Mouse (Mus musculus): ENCODE data around the gene Sst.

The Sst gene

DNA sequence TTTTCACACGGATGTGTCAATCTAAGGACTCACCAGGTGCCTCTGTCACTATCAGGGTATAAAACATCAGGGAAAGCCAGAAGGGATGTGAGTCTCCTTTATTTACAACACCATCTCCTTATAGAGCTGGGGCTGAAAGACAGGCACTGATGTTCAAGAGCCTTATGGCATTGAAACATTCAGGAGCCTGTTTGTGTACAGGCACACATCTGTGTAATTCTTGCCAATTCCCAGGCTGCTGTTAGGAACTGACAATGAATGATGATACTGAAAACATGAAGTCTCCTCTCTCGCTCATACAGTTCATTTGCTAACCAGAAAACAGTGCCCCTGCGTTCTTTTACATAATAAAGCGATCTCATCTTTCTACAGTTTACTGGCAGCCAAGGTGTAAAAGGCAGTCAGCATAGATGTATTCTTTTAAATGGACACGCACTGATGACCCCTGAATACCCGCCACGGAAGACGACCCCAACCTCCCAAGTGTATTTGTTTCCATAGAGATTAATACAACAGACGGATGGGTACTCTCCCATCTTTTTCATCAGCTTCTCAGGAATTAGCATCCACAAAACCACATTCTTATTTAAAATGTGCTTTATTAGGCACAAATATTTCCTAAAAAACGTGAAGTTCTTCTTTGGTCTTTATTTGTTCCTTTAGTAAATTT, 2.7 kb downstream of the Sst start:
- DNase-seq (ENCODE audit: low read depth): no peak

DNA sequence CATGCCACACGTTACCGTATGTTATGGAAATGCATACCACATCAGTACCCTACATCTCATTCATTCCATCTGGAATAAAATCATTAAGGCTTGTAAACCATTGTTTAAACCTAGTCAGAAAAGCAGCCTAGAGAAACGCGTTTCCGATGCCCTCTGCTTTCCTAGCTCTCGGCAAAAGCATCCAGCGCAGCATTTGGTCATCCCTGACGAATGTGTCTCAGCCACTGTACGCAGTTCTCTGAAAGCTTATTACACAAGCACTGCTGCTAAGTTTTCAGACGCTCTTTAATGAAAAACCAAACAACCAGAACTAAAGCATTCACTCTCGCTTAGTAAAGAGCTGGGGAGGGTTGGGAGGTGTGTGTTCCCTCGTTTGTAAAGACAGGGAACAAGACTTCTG, 5.7 kb downstream of the Sst start:
- no peak for DNase-seq (ENCODE audit: low read depth)

DNA sequence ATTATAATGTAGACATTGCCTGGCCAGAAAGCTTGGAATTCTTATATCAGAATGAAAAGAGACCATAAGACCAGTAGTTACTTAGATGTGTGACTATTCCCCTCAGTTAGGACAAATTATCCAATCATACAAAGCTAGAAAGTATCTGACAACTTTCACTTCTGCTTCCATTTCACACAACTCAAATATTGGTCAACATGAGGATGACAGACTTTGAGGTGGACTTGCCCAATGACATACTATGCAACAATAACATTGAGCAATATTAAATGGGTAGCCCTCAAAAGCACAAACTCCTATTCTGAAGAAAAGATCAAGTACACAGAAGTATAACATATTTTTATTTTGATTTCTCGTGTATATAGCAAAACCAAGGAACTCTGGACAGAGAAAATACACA, 35.5 kb downstream of the Sst start:
- no peak for DNase-seq (ENCODE audit: low read depth)

DNA sequence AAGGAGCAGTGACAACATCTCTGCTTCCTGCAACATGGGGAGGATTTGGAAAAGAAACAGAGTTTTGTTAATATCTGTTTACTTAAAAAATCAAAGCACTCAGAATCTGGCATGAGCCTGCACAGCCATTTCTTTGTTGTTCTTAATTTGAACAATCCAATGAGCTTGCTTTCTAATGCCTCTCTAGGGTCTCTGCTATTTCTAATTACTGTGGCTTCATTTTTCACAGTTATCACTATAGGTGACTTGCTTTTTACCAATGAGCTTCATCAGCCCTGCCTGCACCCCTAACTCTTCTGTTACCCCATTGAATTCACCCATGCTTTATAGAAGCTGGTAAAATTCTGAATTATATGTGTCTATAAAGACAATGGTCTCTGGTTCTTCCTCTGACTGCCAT, 41.0 kb downstream of the Sst start:
- no peak for DNase-seq (ENCODE audit: low read depth)

DNA sequence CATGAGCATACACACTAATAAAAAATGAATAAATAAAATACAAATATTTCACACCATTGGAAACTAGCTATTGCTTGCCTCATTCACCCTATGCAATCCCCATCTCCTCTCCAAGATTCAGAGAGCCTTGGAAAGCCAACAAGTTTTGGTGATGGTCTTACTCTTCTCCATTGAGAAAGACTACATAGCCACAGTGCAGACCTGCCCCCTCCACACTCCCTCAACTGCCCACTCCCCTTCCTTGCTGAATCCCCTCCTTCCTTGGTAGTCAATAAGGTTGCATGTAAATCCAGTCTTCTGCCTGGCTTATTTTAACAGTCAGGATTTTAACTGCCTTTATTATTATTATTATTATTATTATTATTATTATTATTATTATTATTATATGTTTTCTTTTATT, 41.6 kb downstream of the Sst start:
- no peak for DNase-seq (ENCODE audit: low read depth)

DNA sequence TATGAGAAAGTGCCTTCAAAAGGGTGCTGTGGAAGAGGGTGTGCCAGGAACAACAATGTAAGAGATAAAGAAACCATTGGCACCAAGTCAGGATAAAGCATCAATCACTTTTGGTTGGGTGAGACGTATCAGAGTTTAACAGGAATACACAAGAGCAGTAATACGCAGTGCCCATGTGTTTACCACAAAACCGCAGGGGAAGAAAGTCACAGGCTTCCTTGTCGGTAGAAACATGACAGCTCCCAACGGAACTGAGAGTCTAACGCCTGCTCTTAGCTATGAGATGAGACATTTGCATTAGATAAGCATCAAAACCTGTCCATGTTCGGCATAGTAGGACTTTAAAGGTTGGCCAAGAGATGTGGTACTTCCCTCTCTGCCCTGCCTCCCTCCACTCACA, 46.1 kb downstream of the Sst start:
- no peak for DNase-seq (ENCODE audit: low read depth)

DNA sequence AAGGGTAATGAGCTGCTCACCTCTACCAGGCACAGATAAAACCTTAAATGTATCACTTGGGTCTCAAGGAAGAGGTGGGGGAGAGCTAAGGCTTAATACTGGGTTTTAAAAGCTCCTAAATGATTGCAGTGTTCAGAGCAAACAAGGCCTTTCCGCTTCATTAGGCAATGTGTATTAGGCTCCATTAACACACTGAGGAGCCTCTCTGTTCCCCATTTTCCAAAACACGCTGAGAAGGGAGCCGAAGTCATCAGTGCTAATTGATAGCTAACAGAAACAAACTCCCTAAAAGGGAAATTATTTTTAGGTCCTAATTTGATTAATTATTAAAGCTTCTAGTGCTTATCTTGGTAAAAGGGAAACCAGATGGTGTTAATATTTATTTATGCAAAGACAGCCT, 48.1 kb downstream of the Sst start:
- DNase-seq (ENCODE audit: low read depth): no peak

Data from c-Kit-positive CD71-positive TER-119-negative erythroid progenitor cells, embryonic 14.5 days (primary cell).